Mouse (Mus musculus): ENCODE measurements around the gene Gabbr2.

The Gabbr2 gene

DNA sequence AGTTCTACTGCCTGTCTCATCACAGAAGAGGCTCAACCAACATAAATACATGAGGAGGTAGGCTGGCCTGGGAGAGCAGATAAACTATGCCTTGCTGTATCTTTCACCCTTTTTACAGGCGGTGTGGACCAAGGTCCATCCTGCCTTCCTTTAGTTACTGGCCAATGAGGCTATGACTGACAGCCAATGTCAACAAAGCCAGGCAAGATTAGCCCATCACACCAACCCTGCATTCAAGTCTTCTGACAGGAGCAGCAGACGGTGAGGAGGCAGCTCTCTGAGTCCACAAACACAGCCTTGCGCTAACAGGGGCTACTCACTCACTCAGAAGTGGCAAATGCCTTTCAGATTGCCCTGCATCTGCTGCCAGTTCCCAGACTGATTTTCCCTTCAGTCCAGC lies 3.4 kb downstream of the Gabbr2 start:
- DNase-seq = no peak

- no peak for DNase-seq
Measured at GRCm38 (mm10) chr4:46987809-46988208, 3.9 kb downstream of the Gabbr2 start.

DNA sequence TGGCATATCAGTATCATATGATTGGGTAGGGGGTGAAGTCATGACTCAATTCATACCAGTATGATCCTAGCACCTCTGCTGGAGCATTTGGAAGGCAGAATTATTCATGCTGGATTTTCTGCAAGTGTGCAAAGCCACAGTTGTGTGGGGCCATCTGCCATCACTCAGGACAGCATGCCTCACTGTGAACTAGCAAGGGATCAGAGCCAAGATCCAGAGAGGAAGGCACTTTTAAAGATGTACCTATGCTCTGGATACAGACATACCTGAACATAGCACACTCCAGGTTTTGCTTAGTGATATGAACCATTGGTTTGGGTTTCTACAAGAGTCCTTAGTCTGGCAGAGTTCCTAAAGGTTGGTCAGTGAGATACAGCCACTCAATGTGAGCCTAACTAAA lies 5.6 kb downstream of the Gabbr2 start:
- DNase-seq = no peak

GRCm38 (mm10) chr4:46982912-46983311 lies 8.8 kb downstream of the Gabbr2 start:
- DNase-seq = no peak

- DNase-seq = no peak
Measured at GRCm38 (mm10) chr4:46982094-46982493, 9.6 kb downstream of the Gabbr2 start.

GRCm38 (mm10) chr4:46978371-46978770 lies 13.3 kb downstream of the Gabbr2 start:
- no peak for DNase-seq

DNA sequence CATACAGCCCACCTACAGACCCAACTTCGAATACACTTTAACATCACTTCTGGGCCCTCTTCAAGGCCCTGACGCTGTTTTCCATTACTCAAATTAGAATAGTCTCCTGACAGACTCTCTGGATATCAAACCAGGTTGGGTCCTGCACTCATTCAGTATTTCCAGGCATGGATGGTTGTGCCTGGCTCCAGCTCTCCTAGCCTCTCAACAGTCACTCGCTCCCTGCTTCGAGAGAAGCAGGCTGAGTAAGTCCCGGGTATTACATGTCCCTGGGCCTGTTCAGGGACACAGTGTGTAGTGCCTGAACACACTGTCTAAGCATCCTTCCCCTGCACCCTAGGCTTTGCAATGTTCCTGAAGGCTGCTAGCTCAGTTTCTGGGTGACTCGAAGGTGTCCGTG lies 14.5 kb downstream of the Gabbr2 start:
- DNase-seq = no peak

DNA sequence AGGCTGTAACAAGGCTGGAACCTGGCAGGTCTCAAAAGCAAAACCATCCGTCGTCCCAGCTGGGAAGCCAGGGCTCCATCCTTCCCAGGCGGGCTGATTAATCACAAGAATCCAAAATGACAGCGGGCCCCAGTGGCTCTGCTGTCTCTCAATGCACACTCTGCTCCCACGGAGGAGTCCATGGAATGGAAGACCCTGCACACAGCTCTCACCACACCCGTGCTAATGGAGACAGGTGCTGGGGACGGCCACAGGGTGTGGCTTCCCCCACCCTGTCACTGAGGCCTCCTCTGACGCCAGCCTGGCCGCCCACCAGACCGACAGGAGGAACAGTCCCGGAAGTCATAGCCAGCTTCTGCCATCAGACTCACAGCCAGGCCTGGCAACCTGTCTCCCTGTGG lies 15.0 kb downstream of the Gabbr2 start:
- no peak for DNase-seq

- no peak for DNase-seq
Measured at GRCm38 (mm10) chr4:46973322-46973721, 18.4 kb downstream of the Gabbr2 start.

DNA sequence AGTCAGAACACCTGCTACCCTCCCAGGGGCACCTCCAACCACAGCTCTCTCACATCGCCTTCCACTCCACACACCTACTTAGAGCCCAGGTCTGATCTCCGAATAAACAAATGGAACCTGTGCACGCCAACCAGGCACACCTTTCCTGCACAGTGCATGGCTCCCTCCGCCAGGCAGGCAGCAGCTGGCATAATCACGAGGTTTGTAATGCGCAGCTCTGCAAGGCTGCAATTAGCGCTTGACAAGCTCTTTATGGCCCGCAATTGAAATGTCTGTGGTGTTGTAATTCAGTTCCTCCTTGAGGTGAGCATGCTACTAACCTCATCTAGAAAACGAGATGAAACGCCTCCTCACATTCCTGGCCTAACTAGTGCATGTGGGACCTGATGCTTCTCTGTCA lies 23.7 kb downstream of the Gabbr2 start:
- no peak for DNase-seq

DNA sequence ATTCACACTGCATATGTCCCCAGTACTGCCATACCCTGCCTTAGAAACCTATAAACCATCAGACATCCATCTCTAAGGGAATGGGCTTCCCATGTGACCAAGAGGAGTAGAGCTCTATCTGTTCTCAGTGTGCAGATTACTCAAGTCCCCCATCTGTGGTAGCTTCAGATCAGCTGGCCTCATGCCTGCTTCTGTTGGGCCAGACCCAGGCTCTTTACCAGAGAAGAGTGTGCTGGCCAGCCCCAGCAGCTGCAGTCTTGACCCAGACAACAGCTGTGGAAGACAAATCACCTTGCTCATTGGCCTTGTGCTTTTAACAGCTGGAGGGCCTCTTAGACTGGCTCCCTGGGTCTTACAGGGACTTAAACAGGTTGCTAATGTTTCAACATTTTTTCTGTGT lies 25.1 kb downstream of the Gabbr2 start:
- DNase-seq = peak; percentile 21

DNA sequence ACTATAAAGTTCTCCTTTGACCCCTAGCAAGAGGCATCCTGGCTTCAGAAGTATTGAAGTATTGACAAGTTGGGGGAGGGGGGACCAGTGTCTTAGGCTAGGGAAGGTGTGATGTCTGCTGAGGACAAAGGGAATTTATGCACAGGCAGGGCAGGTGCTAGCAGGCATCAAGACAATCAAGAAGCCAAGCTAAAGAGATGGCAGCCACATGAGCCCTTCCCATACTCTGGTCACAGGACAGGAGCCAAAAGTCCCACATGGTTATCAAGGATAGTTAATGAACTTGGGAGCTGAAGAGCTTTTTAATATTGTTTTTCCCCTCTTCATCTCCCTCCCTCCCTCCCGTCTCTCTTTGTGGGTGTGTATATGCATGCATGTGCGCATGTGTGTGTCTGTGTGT lies 30.3 kb downstream of the Gabbr2 start:
- no peak for DNase-seq

DNA sequence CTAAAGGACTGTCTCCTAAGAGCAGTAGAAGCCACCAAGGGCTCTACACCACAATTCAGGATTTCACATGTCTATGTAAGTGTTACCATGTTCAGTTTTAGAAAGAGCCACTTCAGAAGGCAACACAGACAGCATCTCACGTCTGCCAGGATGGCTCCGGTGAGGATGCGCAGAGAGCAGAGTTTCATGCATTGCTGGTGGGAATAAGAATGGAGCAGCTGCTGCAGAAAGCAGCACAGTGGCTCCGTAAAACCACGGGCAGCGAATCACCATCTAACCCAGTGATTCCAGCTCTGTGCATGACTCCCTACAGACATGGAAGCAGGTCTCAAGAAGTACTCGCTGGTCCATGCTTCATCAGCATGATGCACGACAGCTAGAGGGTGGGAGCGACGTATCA lies 31.5 kb downstream of the Gabbr2 start:
- no peak for DNase-seq

GRCm38 (mm10) chr4:46959776-46960175 lies 31.9 kb downstream of the Gabbr2 start:
- DNase-seq = no peak

DNA sequence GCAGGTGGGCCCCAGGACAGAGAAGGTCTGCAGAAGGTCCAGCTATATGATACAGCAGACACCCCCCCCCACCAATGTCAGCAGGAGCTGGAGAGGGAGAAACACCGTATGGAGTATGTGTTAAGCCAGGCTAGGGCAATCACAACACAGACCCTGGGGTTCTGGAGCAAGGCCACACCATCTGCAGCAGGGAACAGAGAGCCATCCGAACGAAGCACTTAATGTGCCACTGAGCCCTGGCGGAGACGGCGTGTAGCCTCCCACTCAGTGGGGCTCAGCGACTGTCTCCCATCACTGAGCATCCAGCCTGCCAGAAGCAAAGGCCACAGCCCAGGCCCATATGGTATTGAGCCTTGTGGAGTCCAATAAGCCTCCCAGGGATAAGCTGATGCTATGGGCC lies 33.7 kb downstream of the Gabbr2 start:
- no peak for DNase-seq

GRCm38 (mm10) chr4:46956966-46957365 lies 34.7 kb downstream of the Gabbr2 start:
- DNase-seq = no peak

DNA sequence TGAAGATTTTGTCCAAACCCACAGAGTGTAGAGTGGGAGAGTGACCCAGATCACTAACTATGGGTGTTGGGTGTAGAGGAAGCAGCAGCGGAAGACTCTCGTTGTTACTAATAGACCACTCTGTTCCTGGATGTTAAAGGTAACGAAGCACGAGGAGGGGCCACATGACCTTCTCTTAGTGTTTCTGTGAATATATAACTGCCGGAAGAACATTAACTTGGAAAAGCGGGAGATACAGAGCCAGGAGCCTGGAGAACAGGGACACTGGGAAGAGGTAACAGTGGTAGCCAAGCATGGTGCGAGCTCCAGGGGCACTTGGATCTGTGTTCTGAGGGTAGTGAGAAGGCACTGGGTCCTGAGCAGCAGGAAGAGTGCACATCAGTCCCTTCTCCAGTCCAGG lies 38.7 kb downstream of the Gabbr2 start:
- no peak for DNase-seq

DNA sequence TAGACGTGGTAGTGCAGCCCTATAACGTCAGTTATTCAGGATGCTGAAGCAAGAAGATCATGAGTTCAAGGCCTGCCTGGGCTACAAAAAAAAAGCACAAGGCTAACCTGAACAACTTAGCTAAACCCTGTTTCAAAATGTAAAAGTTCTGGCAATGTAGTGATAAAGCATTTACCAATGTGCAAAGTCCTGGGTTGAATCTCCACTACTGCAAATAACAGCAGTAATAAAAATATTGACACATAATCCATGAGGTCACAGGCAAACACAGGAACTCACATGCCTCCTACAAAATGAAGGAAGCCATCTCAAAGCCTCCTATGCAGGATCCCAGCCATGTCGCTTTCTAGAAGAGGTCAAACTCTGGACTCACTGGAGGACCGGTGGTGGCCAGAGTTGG lies 39.1 kb downstream of the Gabbr2 start:
- no peak for DNase-seq

- no peak for DNase-seq
Measured at GRCm38 (mm10) chr4:46934291-46934690, 57.4 kb downstream of the Gabbr2 start.

GRCm38 (mm10) chr4:46933590-46933989 lies 58.1 kb downstream of the Gabbr2 start:
- no peak for DNase-seq

DNA sequence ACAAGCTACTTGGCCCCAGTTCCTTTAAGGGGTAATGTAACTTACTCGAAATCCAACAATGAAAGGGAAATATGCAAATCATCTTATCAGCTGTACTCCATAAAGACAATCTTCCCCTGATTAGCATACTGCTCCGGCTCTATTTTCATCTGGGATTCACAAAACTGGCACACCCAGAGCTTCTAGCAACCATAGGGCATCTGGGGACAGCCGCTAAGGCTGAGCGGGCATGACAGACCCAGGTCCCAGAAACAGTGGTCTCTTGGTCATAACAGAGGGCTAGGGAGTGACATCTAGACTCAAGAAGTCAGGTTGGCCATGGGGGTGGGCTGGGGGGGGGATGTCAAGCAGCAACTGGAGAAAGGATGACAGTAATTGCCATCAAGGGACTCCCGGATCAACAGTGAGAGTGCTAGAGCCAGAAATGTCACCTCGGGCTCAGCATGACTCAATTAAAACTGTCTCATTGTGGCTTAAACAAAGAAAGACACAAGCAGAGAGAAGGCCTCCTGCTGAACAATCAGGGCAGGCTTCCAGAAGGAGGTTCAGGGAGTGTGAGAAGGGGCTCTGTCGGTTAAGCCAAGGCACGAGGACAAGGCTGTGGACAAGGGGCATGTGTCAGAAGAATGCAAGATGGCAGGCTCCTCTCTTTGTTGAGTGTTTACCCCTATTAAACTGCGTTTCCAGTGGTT lies 59.8 kb downstream of the Gabbr2 start:
- no peak for DNase-seq

GRCm38 (mm10) chr4:46928112-46928511 lies 63.6 kb downstream of the Gabbr2 start:
- no peak for DNase-seq

- no peak for DNase-seq
Measured at GRCm38 (mm10) chr4:46919144-46919543, 72.5 kb downstream of the Gabbr2 start.

DNA sequence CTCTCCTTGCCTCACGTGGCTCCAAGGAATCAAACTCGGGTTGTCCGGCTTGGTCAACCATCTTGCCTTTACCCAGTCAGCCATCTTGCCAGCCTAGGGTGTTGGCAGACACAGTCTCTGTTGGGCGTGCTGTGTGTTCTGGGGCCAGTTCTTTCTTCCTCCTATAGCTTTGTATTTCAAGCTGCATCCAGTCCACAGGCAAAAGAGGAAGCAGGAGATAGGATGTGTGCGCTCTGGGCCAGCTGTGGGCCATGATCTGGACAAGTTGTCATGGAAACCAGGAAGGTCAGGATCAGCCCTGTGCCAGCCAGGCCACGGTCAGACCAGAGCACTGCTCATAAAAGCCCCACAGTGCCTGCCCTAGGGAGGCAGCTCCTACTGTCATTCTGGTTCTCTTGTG lies 74.9 kb downstream of the Gabbr2 start:
- DNase-seq = no peak

GRCm38 (mm10) chr4:46915934-46916333 lies 75.7 kb downstream of the Gabbr2 start:
- DNase-seq = no peak

GRCm38 (mm10) chr4:46915476-46915875 lies 76.2 kb downstream of the Gabbr2 start:
- no peak for DNase-seq
